Mouse (Mus musculus) spleen, adult 12 weeks (tissue): ENCODE data around the gene Csad.
"Not testable (repeated sequence)": the region's sequence is repeated elsewhere in the genome, so short reads cannot be mapped to it uniquely, and the experiment has no call there.

ENCODE experiments used
- DNase-seq: peaks from one replicate; pipeline ENCODE4 v3.0.0; 2022; ENCODE audit warnings: low spot score

Gene Csad

GRCm38 (mm10) chr15:102156836-102157235, 47.7 kb downstream of the Csad start:
- no peak for DNase-seq

GRCm38 (mm10) chr15:102155006-102155405, 49.5 kb downstream of the Csad start:
- DNase-seq = not testable (repeated sequence)

DNA sequence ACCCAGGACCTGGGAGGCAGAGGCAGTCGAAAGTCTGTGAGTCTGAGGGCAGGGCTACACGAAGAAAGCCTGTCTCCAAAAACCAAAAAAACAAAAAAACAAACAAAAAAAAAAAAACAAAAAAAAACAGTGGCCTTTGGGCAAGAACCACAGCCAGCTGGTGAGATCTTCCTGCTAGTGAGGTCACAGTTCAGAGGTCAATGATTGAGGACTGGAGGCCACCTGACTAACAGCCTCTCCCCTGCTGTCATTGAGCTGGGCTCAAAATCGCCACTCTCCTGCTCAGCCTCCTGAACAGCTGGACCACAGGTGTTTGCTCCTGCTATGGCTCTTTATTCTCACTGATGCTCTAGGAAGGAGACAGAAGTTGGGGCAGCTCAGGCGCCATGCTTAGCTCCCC, 51.9 kb downstream of the Csad start:
- no peak for DNase-seq

- DNase-seq = peak; percentile 38
Measured at GRCm38 (mm10) chr15:102150301-102151135, 54.0 kb downstream of the Csad start, which contains the start of gene Soat2. TSS of gene Soat2 (plus strand) at chr15:102150526.

DNA sequence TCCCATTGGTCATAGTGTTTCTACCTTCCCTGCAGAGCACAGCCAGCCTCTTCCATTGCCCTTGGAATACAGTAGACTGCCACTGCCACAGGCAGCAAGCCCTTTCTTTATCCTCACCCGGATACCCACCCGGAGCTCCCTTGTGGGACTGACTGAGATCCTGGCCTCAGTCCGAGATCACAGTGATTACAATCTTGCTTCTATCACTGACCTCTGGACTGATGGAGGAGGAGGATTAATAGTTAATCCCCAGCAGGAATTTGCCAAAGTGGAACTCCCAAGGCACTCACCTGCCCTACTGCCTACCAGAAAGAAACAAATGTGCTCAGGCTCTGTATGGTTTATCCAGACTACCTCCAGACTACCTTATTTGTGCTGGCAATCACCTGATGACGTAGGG, 55.0 kb downstream of the Csad start:
- no peak for DNase-seq

- DNase-seq = no peak
Measured at GRCm38 (mm10) chr15:102147674-102148402, 56.7 kb downstream of the Csad start.

DNA sequence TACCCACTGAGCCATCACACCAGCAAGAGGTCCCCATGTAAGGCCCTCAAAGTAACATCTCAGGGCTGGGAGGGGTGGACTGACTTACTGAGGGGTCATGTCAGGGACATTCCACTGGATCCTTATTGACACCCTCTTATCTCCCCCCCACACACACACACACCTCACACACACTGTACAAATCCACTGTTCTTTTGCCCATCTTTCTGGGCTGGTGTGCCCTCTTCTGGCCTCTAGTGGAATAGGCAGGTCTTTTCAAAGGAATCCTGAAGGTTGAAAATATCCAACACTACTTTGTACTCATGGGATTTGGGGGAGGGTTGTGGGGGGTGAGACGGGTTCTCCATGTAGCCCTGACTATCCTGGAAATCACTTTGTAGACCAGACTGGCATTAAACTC, 57.6 kb downstream of the Csad start:
- DNase-seq = no peak

DNA sequence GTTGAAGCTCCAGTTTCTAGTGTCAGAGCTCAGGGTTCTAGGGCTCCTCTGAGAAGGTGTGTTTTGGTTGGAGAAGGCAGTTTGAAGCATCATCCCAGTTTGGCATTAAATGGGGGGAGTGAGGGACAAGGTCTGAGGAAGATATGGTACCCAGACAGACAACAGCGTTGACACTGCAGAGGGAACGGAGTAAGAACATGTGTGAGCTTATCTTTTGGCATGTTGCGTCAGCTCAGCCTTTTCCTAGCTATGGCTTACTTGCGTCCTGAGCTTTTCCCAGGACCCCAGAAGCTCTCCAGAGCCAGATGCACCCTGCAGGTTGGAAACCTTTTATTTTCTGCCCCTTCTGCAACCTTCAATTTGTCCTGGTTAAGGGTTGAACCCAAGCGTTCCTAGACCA, 58.4 kb downstream of the Csad start:
- DNase-seq = no peak

DNA sequence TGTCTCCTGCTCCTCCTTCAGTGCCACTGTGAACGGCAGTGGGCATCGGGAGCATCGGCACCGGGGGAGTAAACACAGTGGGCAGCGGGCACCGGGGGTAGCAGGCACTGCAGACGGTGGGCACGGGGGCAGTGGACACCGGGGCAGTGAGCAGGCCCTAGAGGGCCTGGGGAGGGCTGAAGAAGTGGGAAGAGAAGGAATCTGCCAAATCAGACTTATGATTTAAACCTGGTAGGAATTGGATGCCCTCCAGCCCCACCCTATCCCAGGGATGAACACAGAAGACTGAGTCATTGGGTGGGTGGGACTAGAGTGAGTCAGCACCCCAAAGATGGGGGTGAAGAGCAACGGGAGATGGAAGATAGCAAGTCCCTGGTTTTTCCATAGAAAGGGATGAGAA, 59.2 kb downstream of the Csad start:
- no peak for DNase-seq

DNA sequence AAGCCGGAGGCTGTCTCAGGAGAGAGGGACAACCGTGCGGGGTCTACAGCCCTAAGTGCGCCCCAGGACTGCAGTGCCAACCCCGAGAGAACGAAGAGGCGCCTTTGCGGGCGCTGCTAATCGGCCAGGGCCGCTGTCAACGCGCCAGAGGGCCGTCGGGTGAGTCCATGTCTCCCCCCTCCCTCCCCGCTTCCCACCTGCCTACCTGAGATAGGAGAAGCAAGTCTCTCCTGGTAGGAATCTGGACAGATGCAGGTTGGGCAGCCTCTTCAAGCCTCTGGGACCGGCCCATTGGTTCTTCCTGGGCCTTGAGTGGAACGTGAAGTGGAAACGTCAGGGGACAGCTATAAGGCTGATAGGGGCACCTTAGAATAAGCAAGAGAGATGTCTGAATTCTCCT, 59.8 kb downstream of the Csad start:
- DNase-seq = no peak

DNA sequence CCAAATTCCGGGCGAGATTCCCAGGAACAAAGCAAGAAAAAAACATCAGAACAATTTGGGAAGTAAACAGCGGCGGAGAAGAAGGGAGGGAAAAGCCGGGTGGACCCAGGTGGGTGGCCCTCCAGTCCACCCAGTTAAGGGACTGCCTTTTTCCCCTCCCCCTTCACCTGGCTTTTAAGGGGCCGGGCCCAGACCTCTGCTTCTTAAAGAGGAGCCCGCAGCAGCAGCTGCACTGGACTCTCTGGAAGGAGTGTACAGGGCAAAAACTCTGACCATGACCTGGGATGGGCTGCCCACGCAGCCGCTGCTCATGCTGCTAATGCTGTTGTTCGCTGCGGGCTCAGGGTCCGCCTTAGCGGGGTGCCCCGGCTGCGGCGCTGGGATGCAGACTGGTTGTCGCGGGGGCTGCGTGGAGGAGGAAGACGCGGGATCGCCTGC, 60.2 kb downstream of the Csad start, which contains the start of gene Igfbp6:
TSS of gene Igfbp6 (plus strand) at position 89 of the 438 bp plus-strand sequence.
- DNase-seq = no peak

- DNase-seq = no peak
Measured at GRCm38 (mm10) chr15:102142914-102143912, 61.3 kb downstream of the Csad start.

DNA sequence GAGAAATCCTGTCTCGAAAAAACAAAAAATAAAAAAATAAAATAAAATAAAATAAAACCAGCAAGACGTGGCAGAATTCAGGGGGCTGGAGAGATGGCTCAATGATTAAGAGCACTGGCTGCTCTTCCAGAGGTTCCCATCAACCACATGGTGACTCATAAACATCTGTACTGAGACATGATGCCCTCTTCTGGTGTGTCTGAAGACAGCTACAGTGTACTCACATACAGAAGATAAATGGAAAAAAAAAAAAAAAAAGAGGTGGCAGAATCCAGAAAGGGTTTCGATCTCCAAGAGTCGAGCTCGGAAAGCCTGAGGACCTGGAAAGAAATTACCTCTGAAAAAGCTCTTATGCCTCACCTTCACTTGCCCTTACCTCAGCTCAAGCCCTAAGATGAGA, 63.4 kb downstream of the Csad start:
- no peak for DNase-seq

- DNase-seq = peak; percentile 98
Measured at GRCm38 (mm10) chr15:102136129-102136758, 68.3 kb downstream of the Csad start, which contains the start of gene Spryd3. TSS of gene Spryd3 (minus strand) at chr15:102136234.

DNA sequence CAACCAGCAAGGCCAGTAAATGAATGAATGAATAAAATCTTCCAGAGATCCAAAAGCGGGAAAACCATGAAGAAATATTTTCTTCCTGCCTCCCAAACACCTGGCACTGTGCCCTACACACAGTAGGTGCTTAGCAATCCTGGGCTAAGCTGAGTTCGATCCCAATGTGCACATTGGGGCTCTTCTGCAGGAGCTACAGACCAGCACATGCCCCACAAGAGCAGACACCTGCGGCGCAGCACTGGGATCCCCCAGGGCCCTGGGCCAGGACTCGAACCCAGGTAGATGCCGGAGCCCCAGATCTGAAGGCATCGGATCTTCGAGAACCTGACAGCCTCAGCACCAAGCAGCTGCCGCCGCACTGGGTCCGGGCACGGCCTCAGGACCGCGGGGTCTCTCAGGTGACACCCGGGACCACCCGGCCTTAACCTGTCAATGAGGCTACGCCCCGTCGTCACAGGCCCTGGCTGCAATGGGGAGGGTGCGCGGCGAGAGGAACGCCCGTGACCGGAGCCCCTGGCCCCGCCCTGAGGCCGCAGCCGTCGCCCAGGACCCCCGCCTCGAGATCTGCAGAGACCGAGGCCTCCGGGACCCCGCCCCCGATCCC, 68.9 kb downstream of the Csad start:
- DNase-seq = no peak

- DNase-seq = no peak
Measured at GRCm38 (mm10) chr15:102134709-102135108, 69.8 kb downstream of the Csad start.

- DNase-seq = no peak
Measured at GRCm38 (mm10) chr15:102133314-102133713, 71.2 kb downstream of the Csad start.
